Mouse (Mus musculus) CH12.LX (cell line): Measurements from ENCODE around the gene Cyp2c69. TPM values are rescaled to one million over a fixed set of nuclear protein-coding genes. Genes with fewer than 3 reads are reported as not detected.
"Not testable (repeated sequence)": the region's sequence is repeated elsewhere in the genome, so short reads cannot be mapped to it uniquely, and the experiment has no call there.

Experiments used
- DNase-seq: peaks from one replicate; pipeline ENCODE4 v3.0.0-alpha.2; 2013; ENCODE audit errors: extremely low read depth
- H3K27ac ChIP-seq: 2 replicates; pipeline ENCODE4 v1.5.1; 2012; ENCODE audit warnings: low read depth, mild to moderate bottlenecking, control low read depth, moderate library complexity; ENCODE audit not compliant: insufficient read depth
- H3K27me3 ChIP-seq: replicated peaks from 2 replicates; pipeline ENCODE3; 2012; ENCODE audit warnings: inconsistent platforms
- H3K36me3 ChIP-seq, 2 experiments: replicated peaks in 1 of 2; 2 replicates each; pipeline versions ENCODE3 to v1.6.1; 2012; ENCODE audit warnings: inconsistent platforms in 1 of 2, low read length in 1 of 2, mild to moderate bottlenecking in 1 of 2, mixed read lengths in 1 of 2, moderate library complexity in 1 of 2; ENCODE audit not compliant: control insufficient read depth in 1 of 2, insufficient read depth in 1 of 2
- H3K4me1 ChIP-seq, 2 experiments: 2 replicates each; pipeline ENCODE4 v1.6.1; 2012; ENCODE audit warnings: inconsistent platforms in 1 of 2, moderate library complexity in 1 of 2; ENCODE audit not compliant: insufficient read depth in 2 of 2, control insufficient read depth in 1 of 2
- H3K4me2 ChIP-seq: 2 replicates; pipeline ENCODE4 v1.6.1; 2012; ENCODE audit warnings: low read depth, mild to moderate bottlenecking, control low read depth; ENCODE audit not compliant: poor library complexity, insufficient read depth, severe bottlenecking
- H3K4me3 ChIP-seq, 3 experiments: fragments of 150-350 bp in 1 of 3; sonication (generic) in 1 of 3; replicated peaks in 1 of 3; 2 replicates each; pipeline versions ENCODE3 to v1.5.1; 2011 to 2012; ENCODE audit warnings: low read depth in 2 of 3, low read length in 2 of 3, mild to moderate bottlenecking in 2 of 3, moderate library complexity in 2 of 3, control low read depth in 1 of 3, improper control_type of control experiment in 1 of 3, inconsistent platforms in 1 of 3, mixed read lengths in 1 of 3; ENCODE audit not compliant: poor library complexity in 1 of 3
- H3K79me2 ChIP-seq: replicated peaks from 2 replicates; pipeline ENCODE4 v1.6.1; 2012; ENCODE audit warnings: mild to moderate bottlenecking, moderate library complexity; ENCODE audit not compliant: control insufficient read depth, poor library complexity, insufficient read depth, severe bottlenecking; ENCODE audit errors: extremely low read depth
- H3K9ac ChIP-seq: 2 replicates; pipeline ENCODE4 v1.6.1; 2012; ENCODE audit warnings: low read depth, mild to moderate bottlenecking, control low read depth, moderate library complexity; ENCODE audit not compliant: insufficient read depth
- H3K9me3 ChIP-seq: replicated peaks from 2 replicates; pipeline ENCODE3; 2012; ENCODE audit warnings: low read length, inconsistent platforms, mixed read lengths
- BHLHE40 ChIP-seq: IDR thresholded peaks from 2 replicates; pipeline ENCODE4 v1.6.1; 2011; ENCODE audit warnings: mild to moderate bottlenecking, low read depth, low read length, improper control_type of control experiment
- CHD1 ChIP-seq: IDR thresholded peaks from 2 replicates; pipeline ENCODE4 v1.6.1; 2012; ENCODE audit warnings: low read depth, low read length, improper control_type of control experiment, inconsistent platforms
- CHD2 ChIP-seq: IDR thresholded peaks from 2 replicates; pipeline ENCODE4 v1.6.1; 2011; ENCODE audit warnings: low read length, improper control_type of control experiment
- ELF1 ChIP-seq: IDR thresholded peaks from 2 replicates; pipeline ENCODE4 v1.6.1; 2014; ENCODE audit warnings: low read depth, mild to moderate bottlenecking, inconsistent platforms, low read length, improper control_type of control experiment
- ETS1 ChIP-seq: conservative IDR thresholded peaks from 2 replicates; pipeline ENCODE4 v1.6.1; 2012; ENCODE audit warnings: low read depth, mild to moderate bottlenecking, inconsistent platforms, low read length, improper control_type of control experiment, moderate library complexity
- GABPA ChIP-seq: IDR thresholded peaks from 2 replicates; pipeline ENCODE4 v1.6.1; 2012; ENCODE audit warnings: low read depth, low read length, improper control_type of control experiment, inconsistent platforms; ENCODE audit not compliant: insufficient replicate concordance
- IRF4 ChIP-seq: IDR thresholded peaks from 2 replicates; pipeline ENCODE4 v1.6.1; 2014; ENCODE audit warnings: low read depth, mild to moderate bottlenecking, inconsistent platforms, low read length, improper control_type of control experiment
- JUND ChIP-seq: conservative IDR thresholded peaks from 2 replicates; pipeline ENCODE4 v1.6.1; 2011; ENCODE audit warnings: low read depth, low read length, improper control_type of control experiment
- KAT2A ChIP-seq: IDR thresholded peaks from 2 replicates; pipeline ENCODE4 v1.6.1; 2012; ENCODE audit warnings: low read length, improper control_type of control experiment, inconsistent platforms; ENCODE audit not compliant: insufficient replicate concordance
- MAFK ChIP-seq: IDR thresholded peaks from 2 replicates; pipeline ENCODE4 v1.6.1; 2011; ENCODE audit warnings: low read length, improper control_type of control experiment; ENCODE audit not compliant: insufficient replicate concordance
- MEF2A ChIP-seq: IDR thresholded peaks from 2 replicates; pipeline ENCODE4 v1.6.1; 2014; ENCODE audit warnings: low read depth, mild to moderate bottlenecking, inconsistent platforms, low read length, improper control_type of control experiment, borderline replicate concordance
- NELFE ChIP-seq: IDR thresholded peaks from 2 replicates; pipeline ENCODE4 v1.6.1; 2011; ENCODE audit warnings: low read depth, low read length, improper control_type of control experiment
- POLR2A ChIP-seq: IDR thresholded peaks from 2 replicates; pipeline ENCODE4 v1.6.1; 2011; ENCODE audit warnings: low read depth, mild to moderate bottlenecking, improper control_type of control experiment, low read length
- POLR2AphosphoS2 ChIP-seq: IDR thresholded peaks from 2 replicates; pipeline ENCODE4 v1.6.1; 2011; ENCODE audit warnings: low read depth, low read length, improper control_type of control experiment
- RCOR1 ChIP-seq: conservative IDR thresholded peaks from 2 replicates; pipeline ENCODE4 v1.6.1; 2012; ENCODE audit warnings: low read depth, mild to moderate bottlenecking, inconsistent platforms, low read length, improper control_type of control experiment
- TBP ChIP-seq: conservative IDR thresholded peaks from 2 replicates; pipeline ENCODE4 v1.6.1; 2011; ENCODE audit warnings: low read depth, low read length, improper control_type of control experiment
- UBTF ChIP-seq: IDR thresholded peaks from 2 replicates; pipeline ENCODE4 v1.6.1; 2012; ENCODE audit warnings: low read depth, mild to moderate bottlenecking, inconsistent platforms, low read length, improper control_type of control experiment, moderate library complexity
- USF2 ChIP-seq: conservative IDR thresholded peaks from 2 replicates; pipeline ENCODE4 v1.6.1; 2011; ENCODE audit warnings: low read depth, low read length, improper control_type of control experiment
- ZC3H11A ChIP-seq: IDR thresholded peaks from 2 replicates; pipeline ENCODE4 v1.6.1; 2012; ENCODE audit warnings: low read depth, mild to moderate bottlenecking, inconsistent platforms, low read length, improper control_type of control experiment
- ZMIZ1 ChIP-seq: IDR thresholded peaks from 2 replicates; pipeline ENCODE4 v1.6.1; 2012; ENCODE audit warnings: low read depth, mild to moderate bottlenecking, inconsistent platforms, low read length, improper control_type of control experiment
- dilution Hi-C: fragments of 300-500 bp; cut with MboI; formaldehyde crosslinking; loops from 2 replicates; pipeline ENCODE4 v1.14.3; 2020; ENCODE audit warnings: low sequenced_read_pairs; ENCODE audit not compliant: extremely low pct_unique_long_range_greater_than_20kb, extremely low pct_ligation_motif_present
- in situ Hi-C: fragments of 300-500 bp; cut with MboI; formaldehyde crosslinking; loops from 3 replicates; pipeline ENCODE4 v1.14.3; 2019; ENCODE audit warnings: low sequenced_read_pairs, low pct_ligation_motif_present, low pct_unique_long_range_greater_than_20kb, mixed read lengths
- polyA plus RNA-seq: library from polyadenylated mRNA; unstranded; fragments of >175 nt; gene quantifications from 2 replicates; pipeline ENCODE4 v1.2.1, GENCODE M21; 2012; ENCODE audit warnings: low read depth; ENCODE audit not compliant: insufficient read length
- total RNA-seq, 2 experiments: library from RNA; depleted of rRNA; stranded (reverse); fragments of 300-350 nt in 1 of 2; fragments of >200 nt in 1 of 2; gene quantifications; 2 replicates each; pipeline ENCODE4 v1.2.3; 2012 to 2014

Gene Cyp2c69
- total and polyA plus RNA-seq, 3 experiments: not detected

- no peaks in the 10 kb centered on the region for H3K27me3 ChIP-seq
Observed at GRCm38 (mm10) chr19:39866133-39866532, 20.5 kb downstream of the Cyp2c69 start.

GRCm38 (mm10) chr19:39820931-39821330 is 65.7 kb downstream of the Cyp2c69 start:
- H3K9me3 ChIP-seq, H3K36me3 ChIP-seq, H3K4me1 ChIP-seq, DNase-seq, H3K27ac ChIP-seq, H3K4me3 ChIP-seq, in situ Hi-C loops, dilution Hi-C loops, H3K27me3 ChIP-seq, H3K4me2 ChIP-seq, H3K79me2 ChIP-seq, H3K9ac ChIP-seq: not testable (repeated sequence)

More at GRCm38 (mm10) chr19:39866133-39866532, 20.5 kb downstream of the Cyp2c69 start:
- H3K79me2 ChIP-seq: no peaks in the 10 kb centered on the region
- no peak for DNase-seq
- TF ChIP-seq MAFK: no peak
- TF ChIP-seq USF2: no peak
- TF ChIP-seq POLR2A: no peak
- TF ChIP-seq RCOR1: no peak
- TF ChIP-seq MEF2A: no peak
- TF ChIP-seq UBTF: no peak
- no peak for TF ChIP-seq JUND
- TF ChIP-seq ETS1: no peak
- TF ChIP-seq GABPA: no peak
- no peak for TF ChIP-seq CHD2
- no peak for TF ChIP-seq IRF4
- no peak for TF ChIP-seq KAT2A
- no peak for TF ChIP-seq CHD1
- no peak for TF ChIP-seq ZMIZ1
- no peak for TF ChIP-seq NELFE
- TF ChIP-seq TBP: no peak
- no peak for TF ChIP-seq ZC3H11A
- no peak for TF ChIP-seq ELF1
- TF ChIP-seq BHLHE40: no peak
- TF ChIP-seq POLR2AphosphoS2: no peak
- TF ChIP-seq, all 38 proteins: peak for 0
- Histone ChIP-seq H3K4me1 (no peaks in the 10 kb centered on the region), H3K36me3 (no peaks in the 10 kb centered on the region), H3K4me2 (no peak overlapping the region), H3K27ac (no peak overlapping the region), H3K4me3 (no peak overlapping the region), H3K9me3 (no peaks in the 10 kb centered on the region), H3K9ac (no peak overlapping the region)
- dilution Hi-C loops: no loop called here
- in situ Hi-C loops: no loop called here

- DNase-seq, in situ Hi-C loops, H3K9me3 ChIP-seq, H3K27ac ChIP-seq, dilution Hi-C loops, H3K27me3 ChIP-seq, H3K9ac ChIP-seq, H3K4me3 ChIP-seq, H3K36me3 ChIP-seq, H3K4me2 ChIP-seq, H3K4me1 ChIP-seq, H3K79me2 ChIP-seq: not testable (repeated sequence)
Observed at GRCm38 (mm10) chr19:39816400-39816799, 70.2 kb downstream of the Cyp2c69 start.

- H3K9ac ChIP-seq, H3K27me3 ChIP-seq, in situ Hi-C loops, H3K4me2 ChIP-seq, H3K36me3 ChIP-seq, dilution Hi-C loops, H3K4me3 ChIP-seq, DNase-seq, H3K4me1 ChIP-seq, H3K79me2 ChIP-seq, H3K27ac ChIP-seq, H3K9me3 ChIP-seq: not testable (repeated sequence)
Observed at GRCm38 (mm10) chr19:39815991-39816390, 70.6 kb downstream of the Cyp2c69 start.
